Mouse (Mus musculus) forebrain, embryonic 15.5 days (tissue): ENCODE data around the gene Rpn1. TPM values are rescaled to one million over a fixed set of nuclear protein-coding genes. Genes with fewer than 3 reads are reported as not detected.

Experiments used
- ATAC-seq: fragments of 200-750 bp; cut with Nextera tagmentation; replicated peaks from 2 replicates; pipeline ENCODE4 v1.8.0; 2017; ENCODE audit warnings: mild to moderate bottlenecking, moderate TSS enrichment, moderate library complexity
- H3K27ac ChIP-seq: fragments of 300-500 bp; sonication (generic); replicated peaks from 2 replicates; pipeline ENCODE4 v1.5.1; 2015; ENCODE audit warnings: mild to moderate bottlenecking, inconsistent platforms
- H3K27me3 ChIP-seq: fragments of 300-500 bp; sonication (generic); 2 replicates; pipeline ENCODE4 v1.6.1; 2015; ENCODE audit warnings: inconsistent platforms
- H3K36me3 ChIP-seq: fragments of 300-500 bp; sonication (generic); 2 replicates; pipeline ENCODE4 v1.6.1; 2015; ENCODE audit warnings: mild to moderate bottlenecking, inconsistent platforms
- H3K4me1 ChIP-seq: fragments of 300-500 bp; sonication (generic); 2 replicates; pipeline ENCODE4 v1.6.1; 2015; ENCODE audit warnings: inconsistent platforms
- H3K4me2 ChIP-seq: fragments of 300-500 bp; sonication (generic); replicated peaks from 2 replicates; pipeline ENCODE4 v1.6.1; 2015; ENCODE audit warnings: mild to moderate bottlenecking, inconsistent platforms
- H3K4me3 ChIP-seq: fragments of 300-500 bp; sonication (generic); 2 replicates; pipeline ENCODE4 v1.5.1; 2015; ENCODE audit warnings: mild to moderate bottlenecking, inconsistent platforms
- H3K9ac ChIP-seq: fragments of 300-500 bp; sonication (generic); replicated peaks from 2 replicates; pipeline ENCODE4 v1.6.1; 2015; ENCODE audit warnings: mild to moderate bottlenecking, inconsistent platforms
- H3K9me3 ChIP-seq: fragments of 300-500 bp; sonication (generic); 2 replicates; pipeline ENCODE4 v1.6.1; 2016; ENCODE audit warnings: inconsistent platforms
- WGBS: fragments of 180-500 bp; shearing (Covaris S2); methylation state at CpG from one replicate; pipeline ENCODE4 v1.1.7; 2015; ENCODE audit warnings: mixed read lengths; 5-methylcytosine and 5-hydroxymethylcytosine counted together
- microRNA-seq: library from miRNA; unstranded; fragments of <30 nt; microRNA quantifications from one replicate; pipeline ENCODE4, GENCODE M21; 2016
- polyA plus RNA-seq: library from polyadenylated mRNA; unstranded; fragments of >200 nt; fragmentation: Nextera tagmentation; extraction: Ambion mirVana; gene quantifications from 2 replicates; pipeline ENCODE4 v1.2.1, GENCODE M21; 2015

The Rpn1 gene
- polyA plus RNA-seq, 1 experiment from 2014 or later, result 262 TPM

DNA sequence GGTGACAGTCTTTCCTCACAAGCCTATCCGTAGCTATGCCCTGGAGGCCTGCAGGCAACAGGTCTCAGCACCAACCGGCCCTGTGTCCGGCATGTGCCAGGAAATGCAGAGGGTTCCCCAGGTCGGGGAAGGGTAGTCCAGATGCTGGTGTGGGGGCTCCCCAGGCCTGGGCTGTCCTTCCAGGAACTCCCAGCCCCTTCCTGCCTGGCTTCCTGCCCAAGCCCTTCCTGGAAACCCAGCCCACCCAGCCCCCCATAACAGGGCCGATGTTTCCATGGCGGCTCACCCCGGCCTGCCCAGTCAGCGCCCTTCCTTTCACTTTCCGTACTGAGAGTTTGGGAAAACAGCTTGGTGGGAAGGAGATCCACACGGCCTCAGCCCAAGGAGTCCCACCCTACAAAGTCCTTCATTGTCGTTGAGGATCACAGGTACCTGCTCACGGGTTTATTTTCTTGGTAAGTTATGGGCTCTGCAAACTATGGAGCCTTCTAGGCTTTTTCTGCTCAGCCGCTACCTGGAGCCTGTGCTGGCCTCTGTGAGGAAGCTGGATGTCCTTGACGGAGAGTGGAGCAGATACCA, 67.9 kb downstream of the Rpn1 start:
- no peaks in the 10 kb centered on the region for H3K27me3 ChIP-seq

DNA sequence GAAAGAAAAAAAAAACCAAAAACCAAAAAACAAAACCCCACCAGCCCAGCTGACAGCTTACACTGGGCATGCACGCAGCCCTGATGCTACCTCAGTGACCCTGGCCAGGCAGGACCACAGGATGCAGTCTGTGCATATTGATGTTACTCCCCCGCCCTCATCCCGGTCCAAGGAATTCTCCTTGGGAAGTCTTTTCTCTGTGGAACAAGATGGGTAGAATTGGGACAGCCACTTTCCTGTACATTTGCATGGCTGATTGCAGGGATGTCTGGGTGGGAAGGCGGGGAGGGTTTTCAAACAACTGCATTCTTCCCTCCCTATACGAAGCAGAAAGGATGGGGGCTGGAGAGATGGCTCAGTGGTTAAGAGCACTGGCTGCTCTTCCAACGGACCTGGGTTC, 68.7 kb downstream of the Rpn1 start:
- Histone ChIP-seq H3K9me3 (no peaks in the 10 kb centered on the region), H3K27me3 (no peaks in the 10 kb centered on the region), H3K36me3 (no peaks in the 10 kb centered on the region), H3K4me1 (no peaks in the 10 kb centered on the region), H3K9ac (no peak overlapping the region), H3K4me3 (no peak overlapping the region), H3K4me2 (no peak overlapping the region), H3K27ac (no peak overlapping the region)
- ATAC-seq, result no peak
- WGBS, result 65% methylated on average over 6 of the region's 6 CpGs

More for the DNA sequence above, 67.9 kb downstream of the Rpn1 start:
- no peak overlapping the region for H3K27ac ChIP-seq
- 85% methylated on average over 14 of the region's 14 CpGs for WGBS
- no peak overlapping the region for H3K9ac ChIP-seq
- H3K36me3 ChIP-seq, result no peaks in the 10 kb centered on the region
- H3K4me3 ChIP-seq, result no peak overlapping the region
- 0 out of 2 replicates have a peak, but pooled peaks cover 6% of the 10 kb centered on the region for H3K4me1 ChIP-seq
- H3K9me3 ChIP-seq, result no peaks in the 10 kb centered on the region
- no peak for ATAC-seq
- no peak overlapping the region for H3K4me2 ChIP-seq

Small RNA genes within 50 kb of the gene (microRNA-seq; reads per million reads assigned to microRNA genes)
- not detected for gene Mir6376

Other genes with a start within 250 kb of the Rpn1 start
- gene Gm45140, start 248.7 kb upstream of the Rpn1 start, polyA plus RNA-seq, result 3.6 and 3.7 TPM in 2 replicates
- 37.8 and 38.7 TPM in 2 replicates for gene Isy1, start 245.7 kb upstream of the Rpn1 start, polyA plus RNA-seq
- gene Cnbp, start 233.4 kb upstream of the Rpn1 start, polyA plus RNA-seq, result 741 and 747 TPM in 2 replicates
- 159 and 164 TPM in 2 replicates for gene Copg1, start 196.7 kb upstream of the Rpn1 start, polyA plus RNA-seq
- gene Hmces, start 170.5 kb upstream of the Rpn1 start, polyA plus RNA-seq, result 58.5 and 60.2 TPM in 2 replicates
- 50.3 and 70.8 TPM in 2 replicates for gene H1fx, start 102.8 kb upstream of the Rpn1 start, polyA plus RNA-seq
- gene Rab7, start 39.2 kb upstream of the Rpn1 start, polyA plus RNA-seq, result 295 and 302 TPM in 2 replicates
- gene Gata2, start 109.4 kb downstream of the Rpn1 start, polyA plus RNA-seq, result 2.1 and 2.7 TPM in 2 replicates
- not detected in 2 replicates for gene Dnajb8, start 137.8 kb downstream of the Rpn1 start, polyA plus RNA-seq